Mouse (Mus musculus): Measurements from ENCODE around the gene Ext2. TPM values are rescaled to one million over a fixed set of nuclear protein-coding genes. Genes with fewer than 3 reads are reported as not detected.

Ext2 gene
- total RNA-seq, 1 experiment from 2014 or later: 78.2 TPM

GRCm38 (mm10) chr2:93737146-93737545, 85.2 kb downstream of the Ext2 start:
- DNase-seq: no peak

GRCm38 (mm10) chr2:93732658-93733057, 89.7 kb downstream of the Ext2 start:
- no peak for DNase-seq

- no peak for DNase-seq
Measured at GRCm38 (mm10) chr2:93729585-93729984, 92.8 kb downstream of the Ext2 start.

GRCm38 (mm10) chr2:93723138-93723744, 99.1 kb downstream of the Ext2 start:
- no peak for DNase-seq

- DNase-seq: no peak
Measured at GRCm38 (mm10) chr2:93720956-93721355, 101.4 kb downstream of the Ext2 start.

- DNase-seq: no peak
Measured at GRCm38 (mm10) chr2:93719792-93720675, 102.3 kb downstream of the Ext2 start.

GRCm38 (mm10) chr2:93713267-93713666, 109.1 kb downstream of the Ext2 start:
- DNase-seq: no peak

- DNase-seq: no peak
Measured at GRCm38 (mm10) chr2:93711460-93711859, 110.9 kb downstream of the Ext2 start.

GRCm38 (mm10) chr2:93709696-93710095, 112.7 kb downstream of the Ext2 start:
- DNase-seq: peak; percentile 31

- DNase-seq: no peak
Measured at GRCm38 (mm10) chr2:93709241-93709640, 113.1 kb downstream of the Ext2 start.

- no peak for DNase-seq
Measured at GRCm38 (mm10) chr2:93706825-93707224, 115.5 kb downstream of the Ext2 start.

GRCm38 (mm10) chr2:93706407-93706806, 116.0 kb downstream of the Ext2 start:
- no peak for DNase-seq

GRCm38 (mm10) chr2:93704195-93704594, 118.2 kb downstream of the Ext2 start:
- no peak for DNase-seq

- no peak for DNase-seq
Measured at GRCm38 (mm10) chr2:93702936-93703926, 119.1 kb downstream of the Ext2 start.

- DNase-seq: no peak
Measured at GRCm38 (mm10) chr2:93699346-93699745, 123.0 kb downstream of the Ext2 start.

- no peak for DNase-seq
Measured at GRCm38 (mm10) chr2:93696181-93696641, 126.2 kb downstream of the Ext2 start.

- DNase-seq: peak; percentile 23
Measured at GRCm38 (mm10) chr2:93693101-93693500, 129.3 kb downstream of the Ext2 start.

- no peak for DNase-seq
Measured at GRCm38 (mm10) chr2:93690064-93690930, 132.1 kb downstream of the Ext2 start.

- DNase-seq: no peak
Measured at GRCm38 (mm10) chr2:93683674-93684073, 138.7 kb downstream of the Ext2 start.

GRCm38 (mm10) chr2:93682601-93683202, 139.7 kb downstream of the Ext2 start:
- DNase-seq: no peak

GRCm38 (mm10) chr2:93681321-93681720, 141.0 kb downstream of the Ext2 start:
- DNase-seq: no peak

All from adrenal gland, postnatal 14 days (tissue).